Mouse (Mus musculus) embryonic facial prominence, embryonic 13.5 days (tissue): ENCODE data around the gene F7. TPM values are rescaled to one million over a fixed set of nuclear protein-coding genes. Genes with fewer than 3 reads are reported as not detected.

ENCODE experiments used
- ATAC-seq: fragments of 200-750 bp; cut with Nextera tagmentation; 2 replicates; pipeline ENCODE4 v1.8.0; 2017; ENCODE audit warnings: low read depth; ENCODE audit not compliant: insufficient number of reproducible peaks, insufficient read depth, low FRiP score, low TSS enrichment
- H3K27ac ChIP-seq: fragments of 300-500 bp; sonication (generic); 2 replicates; pipeline ENCODE4 v1.5.1; 2015; ENCODE audit warnings: moderate library complexity, mild to moderate bottlenecking, inconsistent platforms
- H3K27me3 ChIP-seq: fragments of 300-500 bp; sonication (generic); 2 replicates; pipeline ENCODE4 v1.6.1; 2015; ENCODE audit warnings: mild to moderate bottlenecking, inconsistent platforms
- H3K36me3 ChIP-seq: fragments of 300-500 bp; sonication (generic); 2 replicates; pipeline ENCODE4 v1.6.1; 2015; ENCODE audit warnings: mild to moderate bottlenecking, inconsistent platforms
- H3K4me1 ChIP-seq: fragments of 300-500 bp; sonication (generic); 2 replicates; pipeline ENCODE4 v1.6.1; 2015; ENCODE audit warnings: inconsistent platforms
- H3K4me2 ChIP-seq: fragments of 300-500 bp; sonication (generic); 2 replicates; pipeline ENCODE4 v1.6.1; 2015; ENCODE audit warnings: moderate library complexity, mild to moderate bottlenecking, inconsistent platforms
- H3K4me3 ChIP-seq: fragments of 300-500 bp; sonication (generic); 2 replicates; pipeline ENCODE4 v1.5.1; 2015; ENCODE audit warnings: mild to moderate bottlenecking, inconsistent platforms
- H3K9ac ChIP-seq: fragments of 300-500 bp; sonication (generic); 2 replicates; pipeline ENCODE4 v1.6.1; 2015; ENCODE audit warnings: mild to moderate bottlenecking, inconsistent platforms
- H3K9me3 ChIP-seq: fragments of 300-500 bp; sonication (generic); 2 replicates; pipeline ENCODE4 v1.6.1; 2016; ENCODE audit warnings: inconsistent platforms
- WGBS: fragments of 180-500 bp; shearing (Covaris S2); methylation state at CpG from one replicate; pipeline ENCODE4 v1.1.7; 2015; ENCODE audit warnings: mixed read lengths; 5-methylcytosine and 5-hydroxymethylcytosine counted together
- polyA plus RNA-seq: library from polyadenylated mRNA; unstranded; fragments of >200 nt; fragmentation: Nextera tagmentation; extraction: Ambion mirVana; gene quantifications from 2 replicates; pipeline ENCODE4 v1.2.1, GENCODE M21; 2015

The F7 gene
- polyA plus RNA-seq, 1 experiment from 2014 or later, result not detected

DNA sequence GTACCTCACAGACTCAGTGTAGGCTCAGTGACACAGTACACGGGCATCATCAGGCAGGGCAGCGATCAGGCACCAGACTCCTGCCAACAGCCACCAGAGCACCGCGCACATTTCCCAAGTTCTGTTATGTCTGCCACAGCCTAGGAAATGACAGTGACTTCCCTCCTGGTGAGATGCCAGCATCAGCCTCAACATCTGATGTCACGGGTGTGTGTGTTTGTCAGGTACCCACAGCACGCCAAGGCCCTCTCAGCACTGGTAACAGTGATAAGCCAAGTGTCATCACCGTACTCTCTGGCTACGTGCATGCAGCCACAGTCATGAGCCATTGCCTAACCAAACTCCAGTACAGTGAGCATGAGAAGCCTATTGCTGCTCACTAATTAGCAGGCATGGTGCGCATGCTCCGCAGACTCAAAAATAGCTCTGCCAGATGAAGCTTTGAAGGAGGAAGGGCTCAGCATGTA lies 10.5 kb downstream of the F7 start:
- 87% methylated on average over 10 of the region's 10 CpGs for WGBS
- Histone ChIP-seq H3K36me3 (no peaks in the 10 kb centered on the region), H3K27ac (no peak overlapping the region), H3K4me3 (no peak overlapping the region), H3K27me3 (no peaks in the 10 kb centered on the region), H3K9ac (no peak overlapping the region), H3K4me2 (no peak overlapping the region), H3K4me1 (0 out of 2 replicates have a peak, but pooled peaks cover 7% of the 10 kb centered on the region), H3K9me3 (no peaks in the 10 kb centered on the region)
- no peak for ATAC-seq

DNA sequence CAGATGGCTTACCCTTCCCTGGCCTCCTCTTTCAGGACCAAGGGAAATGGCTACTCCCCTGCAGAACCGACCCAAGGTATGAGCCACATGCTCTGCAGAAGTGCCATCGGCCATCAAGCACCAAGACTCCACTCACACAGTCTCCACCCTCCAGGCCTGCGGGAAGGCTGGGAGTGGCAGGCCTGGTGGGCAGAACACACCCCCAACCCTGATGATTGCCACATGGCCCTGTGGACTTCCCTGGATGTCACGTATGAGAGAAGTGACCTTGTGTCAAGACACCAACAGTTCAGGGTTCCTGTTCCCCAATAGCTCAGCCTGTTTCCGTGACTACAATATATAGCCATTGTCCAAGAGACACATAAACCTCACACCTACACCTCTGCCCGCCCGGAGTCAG lies 11.2 kb downstream of the F7 start, which contains the start of gene F10:
F10 (plus strand) TSS at position 294 of the 400 bp plus-strand sequence.
- WGBS, result 75% methylated on average over 7 of the region's 7 CpGs
- Histone ChIP-seq H3K9ac (no peak within 1 kb of the TSS), H3K4me3 (no peak within 1 kb of the TSS), H3K4me1 (0 out of 2 replicates have a peak, but pooled peaks cover 7% of the 10 kb centered on the region), H3K27me3 (no peaks in the 10 kb centered on the region), H3K9me3 (no peaks in the 10 kb centered on the region), H3K4me2 (no peak within 1 kb of the TSS), H3K27ac (no peak within 1 kb of the TSS), H3K36me3 (no peaks in the 10 kb centered on the region)
- ATAC-seq, result no peak

DNA sequence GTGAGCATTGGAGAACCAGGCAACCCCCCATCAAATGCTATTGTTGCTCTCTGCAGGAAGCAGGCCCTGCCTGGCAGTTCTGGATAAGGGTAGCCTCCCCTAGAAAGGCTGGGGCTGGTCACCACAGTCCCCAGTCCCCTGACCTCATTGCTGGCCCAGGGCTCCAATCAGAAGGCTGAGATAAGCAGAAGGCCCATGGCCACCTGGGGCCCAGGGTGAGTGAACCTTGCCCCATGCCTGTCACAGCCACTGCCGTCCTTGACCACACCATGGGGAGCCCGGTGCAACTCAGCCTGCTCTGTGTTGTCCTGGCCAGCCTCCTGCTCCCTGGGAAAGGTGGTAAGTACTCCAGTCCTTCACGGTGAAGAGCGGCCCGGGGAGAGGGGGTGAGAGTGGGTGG lies 11.7 kb downstream of the F7 start:
- no peaks in the 10 kb centered on the region for H3K36me3 ChIP-seq
- no peak overlapping the region for H3K4me3 ChIP-seq
- no peaks in the 10 kb centered on the region for H3K9me3 ChIP-seq
- no peak overlapping the region for H3K4me2 ChIP-seq
- ATAC-seq, result no peak
- H3K9ac ChIP-seq, result no peak overlapping the region
- H3K27ac ChIP-seq, result no peak overlapping the region
- WGBS, result 53% methylated on average over 5 of the region's 5 CpGs
- H3K27me3 ChIP-seq, result no peaks in the 10 kb centered on the region
- H3K4me1 ChIP-seq, result 0 out of 2 replicates have a peak, but pooled peaks cover 7% of the 10 kb centered on the region

DNA sequence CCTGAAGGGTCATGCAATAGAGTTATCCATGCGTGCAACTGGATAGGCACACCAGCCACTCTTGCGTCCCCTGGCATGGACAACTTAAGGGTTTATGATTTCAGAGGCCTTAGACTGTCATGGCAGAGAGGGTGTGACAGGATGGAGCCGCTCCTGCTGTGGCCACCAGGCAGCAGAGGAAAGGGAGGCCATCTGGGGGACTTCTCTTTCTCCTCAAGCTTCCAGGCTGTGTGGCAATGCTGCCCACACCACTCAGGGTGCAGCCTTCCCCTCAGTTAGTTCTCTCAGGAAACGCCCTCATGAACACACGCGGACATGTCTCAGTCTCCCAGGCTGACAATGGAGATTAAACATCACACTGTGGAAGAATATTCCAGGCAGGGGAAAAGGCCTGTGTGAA lies 13.2 kb downstream of the F7 start:
- ATAC-seq, result no peak
- Histone ChIP-seq H3K27me3 (no peaks in the 10 kb centered on the region), H3K27ac (no peak overlapping the region), H3K4me1 (0 out of 2 replicates have a peak, but pooled peaks cover 7% of the 10 kb centered on the region), H3K9me3 (no peaks in the 10 kb centered on the region), H3K4me3 (no peak overlapping the region), H3K9ac (no peak overlapping the region), H3K36me3 (no peaks in the 10 kb centered on the region), H3K4me2 (no peak overlapping the region)
- WGBS, result 90% methylated on average over 6 of the region's 6 CpGs

DNA sequence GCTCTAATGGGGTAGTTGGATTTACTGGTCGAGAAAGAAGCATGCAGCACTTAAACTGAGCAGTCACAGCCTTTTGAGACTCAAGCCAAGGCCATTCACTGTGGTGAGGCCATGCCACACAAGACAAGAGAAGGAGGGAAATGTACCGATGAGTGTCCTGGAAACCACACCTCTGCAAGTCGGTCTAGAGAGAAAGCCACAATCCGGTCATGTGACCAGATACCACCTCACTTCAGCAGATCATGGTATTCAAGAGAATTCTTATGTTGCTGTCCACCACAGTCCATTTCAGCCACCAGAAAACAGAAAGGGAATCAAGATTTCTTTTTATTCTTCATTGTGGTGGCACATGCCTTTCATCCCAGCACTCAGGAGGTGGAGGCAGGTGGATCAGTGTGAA lies 15.6 kb downstream of the F7 start:
- no peaks in the 10 kb centered on the region for H3K36me3 ChIP-seq
- H3K9me3 ChIP-seq, result no peaks in the 10 kb centered on the region
- H3K9ac ChIP-seq, result no peak overlapping the region
- H3K27ac ChIP-seq, result no peak overlapping the region
- no peaks in the 10 kb centered on the region for H3K27me3 ChIP-seq
- 81% methylated on average over 4 of the region's 4 CpGs for WGBS
- H3K4me1 ChIP-seq, result 0 out of 2 replicates have a peak, but pooled peaks cover 6% of the 10 kb centered on the region
- no peak for ATAC-seq
- no peak overlapping the region for H3K4me3 ChIP-seq
- H3K4me2 ChIP-seq, result no peak overlapping the region

DNA sequence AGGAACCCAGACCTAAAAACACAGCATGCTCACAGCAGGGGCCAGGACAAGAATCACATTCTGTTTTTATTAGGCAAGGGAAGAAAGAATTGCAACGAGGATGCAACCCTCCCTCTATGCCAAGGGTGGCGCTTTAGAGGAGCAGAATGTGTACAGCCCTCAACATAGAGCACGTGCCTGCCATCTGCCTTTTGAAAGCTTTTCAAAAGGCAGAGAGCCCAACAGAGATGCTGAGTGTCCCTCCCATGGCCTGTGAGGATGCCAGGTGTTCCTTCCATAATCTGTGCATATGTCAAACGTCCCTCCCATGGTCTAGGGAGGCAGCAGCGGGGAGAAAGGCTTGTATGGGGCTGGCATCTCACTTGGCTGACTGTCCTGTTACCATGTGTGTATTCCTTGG lies 21.8 kb downstream of the F7 start:
- Histone ChIP-seq H3K27me3 (0 out of 2 replicates have a peak, but pooled peaks cover 5% of the 10 kb centered on the region), H3K27ac (no peak overlapping the region), H3K9ac (no peak overlapping the region), H3K4me3 (no peak overlapping the region), H3K9me3 (no peaks in the 10 kb centered on the region), H3K36me3 (no peaks in the 10 kb centered on the region), H3K4me2 (no peak overlapping the region), H3K4me1 (no peaks in the 10 kb centered on the region)
- WGBS, result 56% methylated on average over 5 of the region's 5 CpGs
- no peak for ATAC-seq

DNA sequence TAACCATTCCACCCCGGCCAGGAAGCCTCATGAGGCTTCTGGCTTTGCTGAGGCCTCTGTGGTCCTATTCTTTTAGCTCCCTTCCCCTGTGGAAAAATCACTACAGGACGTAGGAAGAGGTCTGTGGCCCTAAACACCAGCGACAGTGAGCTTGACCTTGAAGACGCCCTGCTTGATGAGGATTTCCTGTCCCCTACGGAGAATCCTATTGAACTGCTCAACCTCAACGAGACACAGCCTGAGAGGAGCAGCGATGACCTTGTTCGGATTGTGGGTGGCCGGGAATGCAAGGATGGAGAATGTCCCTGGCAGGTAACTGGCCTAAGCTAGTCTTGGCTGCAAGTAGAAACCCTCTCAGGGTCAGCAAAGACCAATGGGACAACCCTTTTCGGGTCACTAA lies 24.7 kb downstream of the F7 start:
- H3K4me3 ChIP-seq, result no peak overlapping the region
- H3K4me1 ChIP-seq, result no peaks in the 10 kb centered on the region
- no peak for ATAC-seq
- H3K9ac ChIP-seq, result no peak overlapping the region
- 77% methylated on average over 10 of the region's 10 CpGs for WGBS
- no peak overlapping the region for H3K4me2 ChIP-seq
- H3K27ac ChIP-seq, result no peak overlapping the region
- H3K9me3 ChIP-seq, result no peaks in the 10 kb centered on the region
- H3K36me3 ChIP-seq, result no peaks in the 10 kb centered on the region
- 0 out of 2 replicates have a peak, but pooled peaks cover 5% of the 10 kb centered on the region for H3K27me3 ChIP-seq

DNA sequence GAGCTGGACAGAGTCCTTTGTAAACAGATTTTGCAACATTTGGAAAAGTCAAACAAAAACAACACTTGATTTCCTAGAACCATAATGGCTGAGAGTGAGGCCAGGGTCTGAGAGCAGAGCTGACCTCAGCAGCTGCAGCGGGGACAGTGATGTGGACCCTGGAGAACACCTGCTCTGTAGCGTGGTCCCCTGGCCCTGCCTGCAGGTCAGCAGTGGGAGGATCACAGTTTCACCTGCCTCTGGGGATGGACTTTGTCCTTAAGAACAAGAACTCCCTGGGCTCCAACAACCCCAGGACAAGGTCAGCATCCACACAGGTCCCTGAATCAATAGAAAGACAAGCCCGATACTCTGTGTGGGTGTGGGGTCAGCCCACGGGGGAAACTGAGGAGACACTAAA lies 31.5 kb downstream of the F7 start:
- Histone ChIP-seq H3K4me1 (peaks cover 5% of the 10 kb centered on the region; the same call in 1 of the 2 replicates), H3K36me3 (no peaks in the 10 kb centered on the region), H3K9me3 (no peaks in the 10 kb centered on the region), H3K4me3 (no peak overlapping the region), H3K9ac (no peak overlapping the region), H3K27ac (no peak overlapping the region), H3K4me2 (no peak overlapping the region), H3K27me3 (no peaks in the 10 kb centered on the region)
- 86% methylated on average over 4 of the region's 4 CpGs for WGBS
- no peak for ATAC-seq

DNA sequence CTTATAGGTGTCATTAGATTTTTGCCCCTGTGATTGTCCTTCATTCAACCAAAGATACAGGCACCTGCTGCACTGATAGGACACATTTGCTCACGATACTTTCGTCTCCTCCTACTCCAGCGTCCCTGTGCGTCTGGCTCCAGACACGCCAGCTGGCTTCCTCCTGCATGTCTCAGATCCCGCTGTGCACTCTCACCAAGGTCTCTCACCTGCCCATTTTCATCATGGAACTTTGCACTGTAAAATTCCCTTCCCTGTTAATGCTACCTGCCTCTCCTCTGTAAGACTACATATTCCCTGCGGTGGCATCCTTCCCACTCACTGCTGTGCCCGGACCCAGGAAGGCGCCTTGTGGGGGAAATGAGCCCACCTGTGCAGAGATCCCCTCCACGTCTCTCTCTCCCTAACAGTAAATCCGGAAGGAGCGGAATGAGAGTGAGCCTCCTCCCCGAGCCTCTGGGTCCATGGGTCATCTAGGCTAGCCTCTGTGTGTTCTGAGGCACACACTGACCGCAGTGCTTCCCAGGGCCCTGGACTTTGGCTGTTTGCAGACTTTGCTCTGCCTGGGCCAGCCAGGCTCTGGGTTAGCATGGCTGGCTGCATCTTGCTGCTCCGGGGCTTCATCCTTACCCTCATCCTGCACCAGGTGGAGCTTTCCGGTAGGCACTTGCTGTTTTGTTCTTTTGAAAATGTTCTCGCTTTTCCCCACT lies 34.8 kb downstream of the F7 start, which contains the start of gene Proz:
Proz (plus strand) TSS at position 474 of the 710 bp plus-strand sequence.
- no peaks in the 10 kb centered on the region for H3K27me3 ChIP-seq
- H3K4me1 ChIP-seq, result peaks cover 5% of the 10 kb centered on the region; the same call in 1 of the 2 replicates
- no peaks in the 10 kb centered on the region for H3K36me3 ChIP-seq
- H3K4me2 ChIP-seq, result no peak within 1 kb of the TSS
- 80% methylated on average over 17 of the region's 17 CpGs for WGBS
- no peak within 1 kb of the TSS for H3K27ac ChIP-seq
- no peaks in the 10 kb centered on the region for H3K9me3 ChIP-seq
- no peak within 1 kb of the TSS for H3K4me3 ChIP-seq
- no peak within 1 kb of the TSS for H3K9ac ChIP-seq
- no peak for ATAC-seq

DNA sequence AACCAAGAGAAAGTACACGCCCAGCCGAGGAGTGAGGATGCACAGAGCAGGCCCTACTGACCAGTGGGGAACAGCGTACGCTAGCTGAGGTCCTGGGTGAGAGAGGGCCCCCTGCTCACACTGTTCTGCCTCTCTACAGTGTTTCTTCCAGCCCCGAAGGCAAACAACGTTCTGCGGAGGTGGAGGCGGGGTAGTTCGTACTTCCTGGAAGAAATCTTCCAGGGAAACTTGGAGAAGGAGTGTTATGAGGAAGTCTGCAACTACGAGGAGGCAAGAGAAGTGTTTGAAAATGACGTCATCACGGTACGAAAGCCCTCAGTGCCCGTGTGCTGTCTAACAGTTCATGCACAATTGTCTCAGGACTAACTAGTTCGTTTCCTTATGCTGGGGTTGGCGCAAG lies 37.3 kb downstream of the F7 start:
- H3K27ac ChIP-seq, result no peak overlapping the region
- H3K9me3 ChIP-seq, result no peaks in the 10 kb centered on the region
- 62% methylated on average over 16 of the region's 16 CpGs for WGBS
- no peak overlapping the region for H3K4me2 ChIP-seq
- H3K4me3 ChIP-seq, result no peak overlapping the region
- H3K9ac ChIP-seq, result no peak overlapping the region
- no peak for ATAC-seq
- H3K27me3 ChIP-seq, result no peaks in the 10 kb centered on the region
- no peaks in the 10 kb centered on the region for H3K4me1 ChIP-seq
- H3K36me3 ChIP-seq, result no peaks in the 10 kb centered on the region

DNA sequence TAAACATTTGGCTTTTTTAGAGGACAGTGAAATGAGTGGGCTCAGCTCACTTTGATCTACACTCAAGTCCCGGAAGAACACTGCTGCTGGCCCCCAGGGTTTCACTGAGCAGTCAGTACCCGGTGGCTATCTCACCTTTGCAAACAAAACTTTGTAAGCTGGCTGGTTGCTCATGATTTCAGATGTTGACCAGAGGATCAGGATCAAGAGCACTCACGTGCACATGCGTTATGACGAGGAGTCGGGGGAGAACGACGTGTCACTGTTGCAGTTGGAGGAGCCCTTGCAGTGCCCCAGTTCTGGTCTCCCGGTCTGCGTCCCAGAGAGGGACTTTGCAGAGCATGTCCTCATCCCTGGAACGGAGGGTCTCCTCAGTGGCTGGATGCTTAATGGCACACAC lies 47.4 kb downstream of the F7 start:
- no peak for ATAC-seq
- Histone ChIP-seq H3K27ac (no peak overlapping the region), H3K9me3 (no peaks in the 10 kb centered on the region), H3K27me3 (no peaks in the 10 kb centered on the region), H3K4me3 (no peak overlapping the region), H3K4me1 (no peaks in the 10 kb centered on the region), H3K36me3 (peaks cover 57% of the 10 kb centered on the region), H3K4me2 (no peak overlapping the region), H3K9ac (no peak overlapping the region)
- WGBS, result 89% methylated on average over 11 of the region's 11 CpGs

DNA sequence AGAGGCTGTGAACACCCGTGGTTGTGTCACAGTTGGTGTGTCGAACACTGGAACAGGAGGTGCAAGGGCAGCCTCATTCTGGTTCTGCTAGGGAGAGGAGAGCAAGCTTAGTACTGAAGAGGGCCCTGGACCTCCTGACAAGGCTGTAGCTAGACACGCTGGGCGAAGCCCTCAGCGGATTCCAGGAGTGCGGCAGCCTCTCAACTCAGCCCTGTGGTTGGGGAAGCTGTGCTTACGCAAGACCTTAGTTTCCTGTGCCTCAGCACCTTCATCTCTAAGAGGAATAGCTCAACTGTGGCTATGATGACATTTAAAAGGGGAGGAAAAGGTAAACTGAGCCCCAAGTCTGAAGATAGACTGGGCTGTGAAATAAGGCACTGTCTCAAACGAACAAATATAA lies 49.2 kb downstream of the F7 start:
- H3K9ac ChIP-seq, result no peak overlapping the region
- no peak overlapping the region for H3K4me3 ChIP-seq
- ATAC-seq, result no peak
- peaks cover 74% of the 10 kb centered on the region for H3K36me3 ChIP-seq
- H3K27me3 ChIP-seq, result no peaks in the 10 kb centered on the region
- WGBS, result 95% methylated on average over 8 of the region's 8 CpGs
- no peaks in the 10 kb centered on the region for H3K4me1 ChIP-seq
- no peaks in the 10 kb centered on the region for H3K9me3 ChIP-seq
- no peak overlapping the region for H3K4me2 ChIP-seq
- H3K27ac ChIP-seq, result no peak overlapping the region
